Mouse (Mus musculus) heart, postnatal 0 days (tissue): ENCODE measurements at regions not wholly inside any gene's neighbourhood (a gene's known extent, or its start where the extent isn't known, plus 50 kb on each side); places are given as distances from the start of the nearest gene placed in this dataset.

Experiments
- ATAC-seq: fragments of 200-750 bp; cut with Nextera tagmentation; 2 replicates; pipeline ENCODE4 v1.8.0; 2017; ENCODE audit warnings: low read depth, moderate number of reproducible peaks, moderate library complexity; ENCODE audit not compliant: insufficient read depth
- DNase-seq: peaks from one replicate; pipeline ENCODE4 v3.0.0-alpha.2; 2016; ENCODE audit warnings: low spot score
- H3K27ac ChIP-seq: fragments of 300-500 bp; sonication (generic); 2 replicates; pipeline ENCODE4 v1.5.1; 2014; ENCODE audit warnings: low read depth, mild to moderate bottlenecking
- H3K27me3 ChIP-seq: fragments of 300-500 bp; sonication (generic); 2 replicates; pipeline ENCODE4 v1.6.1; 2014; ENCODE audit warnings: low read length, mixed read lengths; ENCODE audit not compliant: control insufficient read depth, insufficient read depth
- H3K36me3 ChIP-seq: fragments of 300-500 bp; sonication (generic); replicated peaks from 2 replicates; pipeline ENCODE4 v1.6.1; 2014; ENCODE audit warnings: low read length, mixed read lengths; ENCODE audit not compliant: control insufficient read depth, insufficient read depth
- H3K4me1 ChIP-seq: fragments of 300-500 bp; sonication (generic); 2 replicates; pipeline ENCODE4 v1.6.1; 2014; ENCODE audit warnings: antibody characterized with exemption; ENCODE audit not compliant: control insufficient read depth, insufficient read depth
- H3K4me2 ChIP-seq: fragments of 300-500 bp; sonication (generic); 2 replicates; pipeline ENCODE4 v1.6.1; 2014; ENCODE audit warnings: low read depth, mild to moderate bottlenecking, low read length, moderate library complexity
- H3K4me3 ChIP-seq: fragments of 300-500 bp; sonication (generic); 2 replicates; pipeline ENCODE4 v1.5.1; 2014; ENCODE audit warnings: low read depth, low read length
- H3K9ac ChIP-seq: fragments of 300-500 bp; sonication (generic); replicated peaks from 2 replicates; pipeline ENCODE4 v1.6.1; 2014; ENCODE audit warnings: low read depth, low read length, mixed read lengths
- H3K9me3 ChIP-seq: fragments of 300-500 bp; sonication (generic); replicated peaks from 2 replicates; pipeline ENCODE4 v1.6.1; 2016; ENCODE audit warnings: low read length; ENCODE audit not compliant: control insufficient read depth
- CTCF ChIP-seq: IDR thresholded peaks from 2 replicates; pipeline ENCODE4 v1.5.1; 2016; ENCODE audit warnings: antibody characterized with exemption, control low read depth, low read depth
- EP300 ChIP-seq: IDR thresholded peaks from 2 replicates; pipeline ENCODE4 v1.6.1; 2016; ENCODE audit warnings: antibody characterized with exemption, low read depth
- WGBS: fragments of 180-500 bp; shearing (Covaris S2); extraction: QIAGEN DNeasy Blood & Tissue Kit; methylation state at CpG from one replicate; pipeline ENCODE4 v1.1.7; 2014; 5-methylcytosine and 5-hydroxymethylcytosine counted together

DNA sequence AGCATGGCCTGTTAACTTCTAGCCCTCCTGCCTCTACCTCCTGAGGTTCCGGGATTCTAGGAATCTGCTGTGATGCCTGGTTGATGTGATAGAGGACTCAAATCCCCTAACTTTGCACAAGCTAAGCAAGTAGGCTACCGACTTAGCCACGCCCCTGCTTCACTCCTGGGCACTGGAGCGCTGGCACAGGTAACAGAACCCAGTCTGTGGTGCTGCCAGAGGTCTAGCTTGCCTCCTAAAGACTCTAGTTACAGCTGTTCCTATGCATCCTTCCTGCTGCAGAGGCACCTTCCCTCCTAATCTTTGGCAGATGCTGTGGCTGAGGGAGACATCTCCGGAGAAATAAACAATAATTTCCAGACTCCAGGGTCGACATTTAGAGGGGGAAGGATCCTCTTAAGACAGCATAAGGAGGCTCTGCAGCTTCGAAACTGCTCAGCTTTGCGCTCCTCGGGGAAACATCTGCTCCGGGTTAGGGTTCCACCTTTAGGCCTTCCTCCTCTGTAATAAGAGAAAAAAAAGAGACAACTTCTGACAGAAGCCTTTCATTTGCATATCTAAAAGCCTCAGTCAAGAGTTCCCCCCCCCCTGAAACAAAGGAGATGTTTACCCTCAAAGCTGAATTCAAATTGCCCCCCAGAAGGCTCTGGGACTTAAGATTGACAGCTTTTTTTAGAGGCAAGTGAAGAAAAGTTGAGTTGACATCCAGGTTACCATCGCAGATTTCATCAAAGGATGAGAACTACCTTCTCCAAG lies 155.4 kb upstream of the Plekha5 start:
- WGBS, result 49% methylated on average over 11 of the region's 11 CpGs
- no peak for ATAC-seq
- no peak overlapping the region for H3K9ac ChIP-seq
- TF ChIP-seq CTCF, result no peak
- H3K36me3 ChIP-seq, result no peaks in the 10 kb centered on the region
- no peaks in the 10 kb centered on the region for H3K9me3 ChIP-seq
- DNase-seq, result no peak
- H3K4me3 ChIP-seq, result no peak overlapping the region
- H3K27me3 ChIP-seq, result no peaks in the 10 kb centered on the region
- H3K4me1 ChIP-seq, result no peaks in the 10 kb centered on the region
- H3K27ac ChIP-seq, result no peak overlapping the region
- H3K4me2 ChIP-seq, result no peak overlapping the region

DNA sequence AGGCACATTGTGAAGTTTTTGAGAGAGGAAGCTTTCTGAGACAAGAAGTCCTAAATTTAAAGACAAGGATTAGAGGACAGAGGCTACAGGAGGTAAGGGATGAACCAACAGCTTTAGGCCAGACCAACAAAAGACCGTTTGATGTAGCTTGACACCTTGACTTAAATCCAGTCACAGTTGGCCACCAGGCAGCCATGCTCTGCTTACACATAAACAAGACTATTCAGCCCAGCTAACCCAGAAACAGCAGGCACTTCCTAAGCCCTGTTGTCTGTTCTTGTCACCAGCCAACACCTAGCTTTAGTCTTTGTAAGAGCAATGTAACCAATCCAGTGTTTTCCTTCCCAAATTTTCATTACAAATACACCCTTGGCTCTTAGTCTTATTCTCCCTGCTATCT lies 159.9 kb upstream of the Plekha5 start:
- Histone ChIP-seq H3K4me2 (no peak overlapping the region), H3K36me3 (no peaks in the 10 kb centered on the region), H3K9me3 (no peaks in the 10 kb centered on the region), H3K27me3 (no peaks in the 10 kb centered on the region), H3K27ac (no peak overlapping the region), H3K4me1 (no peaks in the 10 kb centered on the region), H3K4me3 (no peak overlapping the region), H3K9ac (no peak overlapping the region)
- 39% methylated on average over 1 of the region's 1 CpGs for WGBS
- DNase-seq (no peak), ATAC-seq (no peak)
- TF ChIP-seq EP300 (no peak), CTCF (no peak)

DNA sequence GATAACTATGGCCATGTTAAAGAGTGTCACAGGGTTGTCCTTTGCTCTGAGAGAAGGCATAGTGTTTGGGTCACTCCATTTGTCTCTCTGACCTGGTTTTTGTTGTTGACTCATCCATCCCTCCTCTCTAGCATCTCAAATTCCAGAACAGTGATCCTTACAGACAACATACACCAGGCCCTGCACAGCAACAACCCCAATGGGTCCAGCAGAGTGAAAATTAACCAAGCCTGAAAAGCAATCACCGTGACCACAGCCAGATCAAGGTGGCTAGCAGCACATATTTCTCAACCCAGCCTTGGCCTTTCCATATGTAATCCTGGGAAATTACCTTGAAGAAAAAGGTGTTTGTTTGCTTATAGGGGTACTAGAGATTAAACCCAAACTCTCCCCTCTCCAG lies 162.0 kb upstream of the Plekha5 start:
- no peaks in the 10 kb centered on the region for H3K4me1 ChIP-seq
- 88% methylated on average over 1 of the region's 1 CpGs for WGBS
- TF ChIP-seq CTCF, result no peak
- TF ChIP-seq EP300, result no peak

DNA sequence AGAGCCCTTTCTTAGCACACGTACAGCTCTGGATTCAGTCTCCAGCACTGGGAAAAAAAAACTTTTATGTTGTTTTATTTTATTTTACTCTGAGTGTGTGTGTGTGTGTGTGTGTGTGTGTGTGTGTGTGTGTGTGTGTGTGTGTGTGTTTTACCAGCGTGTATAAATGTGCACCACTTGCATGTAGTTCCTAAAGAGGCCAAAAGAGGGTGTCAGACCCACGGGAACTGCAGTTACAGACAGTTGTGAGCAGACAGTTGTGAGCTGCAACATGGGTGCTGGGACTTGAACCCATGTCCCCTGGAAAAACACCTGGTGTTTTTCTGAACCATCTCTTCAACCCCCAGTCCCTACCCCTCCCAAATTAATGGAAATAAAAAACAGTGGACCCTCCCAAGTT lies 165.1 kb upstream of the Plekha5 start:
- WGBS, result 81% methylated on average over 3 of the region's 3 CpGs
- ATAC-seq, result no peak

More for the DNA sequence above, 162.0 kb upstream of the Plekha5 start:
- DNase-seq (no peak), ATAC-seq (no peak)
- Histone ChIP-seq H3K9ac (no peak overlapping the region), H3K27me3 (no peaks in the 10 kb centered on the region), H3K27ac (no peak overlapping the region), H3K36me3 (no peaks in the 10 kb centered on the region), H3K4me2 (no peak overlapping the region), H3K4me3 (no peak overlapping the region), H3K9me3 (no peaks in the 10 kb centered on the region)

DNA sequence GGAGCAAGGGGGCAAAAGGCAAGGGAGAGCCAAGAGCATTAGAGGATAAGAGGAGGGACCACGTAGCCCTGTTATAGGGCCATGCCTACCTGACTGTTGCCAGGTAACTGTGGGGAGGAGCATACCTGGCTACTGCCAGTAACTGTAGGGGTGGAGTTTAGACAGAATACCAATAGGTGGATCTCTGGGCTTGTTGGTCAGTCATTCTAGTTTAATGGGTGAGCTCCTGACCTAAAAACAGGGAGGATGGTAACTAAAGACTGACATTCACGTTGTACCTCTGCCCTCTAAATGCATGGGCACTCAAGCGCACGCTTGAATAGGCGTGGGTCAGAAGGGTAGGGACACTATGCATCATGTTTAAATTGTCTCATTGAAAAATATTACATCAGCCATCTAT lies 165.8 kb upstream of the Plekha5 start:
- Histone ChIP-seq H3K27ac (no peak overlapping the region), H3K9ac (no peak overlapping the region), H3K27me3 (no peaks in the 10 kb centered on the region), H3K4me2 (no peak overlapping the region), H3K4me3 (no peak overlapping the region), H3K36me3 (no peaks in the 10 kb centered on the region), H3K9me3 (no peaks in the 10 kb centered on the region), H3K4me1 (no peaks in the 10 kb centered on the region)
- 88% methylated on average over 5 of the region's 5 CpGs for WGBS
- TF ChIP-seq CTCF, result no peak
- TF ChIP-seq EP300, result no peak
- DNase-seq (no peak), ATAC-seq (no peak)

More for the DNA sequence above, 165.1 kb upstream of the Plekha5 start:
- DNase-seq, result no peak
- no peaks in the 10 kb centered on the region for H3K9me3 ChIP-seq
- no peak for TF ChIP-seq CTCF
- no peak for TF ChIP-seq EP300
- H3K36me3 ChIP-seq, result no peaks in the 10 kb centered on the region
- no peaks in the 10 kb centered on the region for H3K27me3 ChIP-seq
- no peak overlapping the region for H3K9ac ChIP-seq
- H3K27ac ChIP-seq, result no peak overlapping the region
- no peak overlapping the region for H3K4me3 ChIP-seq
- no peak overlapping the region for H3K4me2 ChIP-seq
- H3K4me1 ChIP-seq, result no peaks in the 10 kb centered on the region

DNA sequence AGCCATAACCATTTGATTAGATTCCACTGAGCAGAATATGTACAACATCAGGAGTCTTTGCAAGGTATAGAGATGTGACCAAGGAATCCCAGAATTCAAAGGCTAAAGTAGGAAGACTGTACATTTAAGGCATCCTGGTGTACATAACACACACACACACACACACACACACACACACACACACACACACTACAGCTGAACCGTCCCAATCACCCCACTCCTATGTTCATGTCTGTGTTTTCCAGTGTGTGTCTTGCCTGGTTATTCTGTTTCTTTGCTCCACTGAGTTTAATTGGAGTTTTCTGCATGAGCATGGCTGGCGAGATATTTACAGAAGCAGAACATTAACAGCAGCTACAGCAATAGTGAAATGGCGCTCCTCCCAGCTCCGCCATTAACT lies 172.3 kb upstream of the Plekha5 start:
- DNase-seq, result no peak
- no peaks in the 10 kb centered on the region for H3K36me3 ChIP-seq
- no peak overlapping the region for H3K9ac ChIP-seq
- TF ChIP-seq EP300 (no peak), CTCF (no peak)
- H3K27me3 ChIP-seq, result no peaks in the 10 kb centered on the region
- no peak overlapping the region for H3K4me2 ChIP-seq
- ATAC-seq, result no peak
- 88% methylated on average over 4 of the region's 4 CpGs for WGBS
- no peak overlapping the region for H3K4me3 ChIP-seq
- H3K9me3 ChIP-seq, result no peaks in the 10 kb centered on the region
- H3K27ac ChIP-seq, result no peak overlapping the region
- no peaks in the 10 kb centered on the region for H3K4me1 ChIP-seq
